Mouse (Mus musculus) cortical plate, adult 2 months (tissue): ENCODE results near the gene Slc6a19. TPM values are rescaled to one million over a fixed set of nuclear protein-coding genes. Genes with fewer than 3 reads are reported as not detected.

Experiments used
- H3K27ac ChIP-seq: fragments of 200-500 bp; 2 replicates; pipeline ENCODE4 v1.5.1; 2012; ENCODE audit warnings: low read length, control low read depth, inconsistent platforms; ENCODE audit not compliant: insufficient read depth
- H3K4me1 ChIP-seq: fragments of 200-500 bp; 2 replicates; pipeline ENCODE4 v1.6.1; 2011; ENCODE audit warnings: low read length; ENCODE audit not compliant: control insufficient read depth, insufficient read depth
- H3K4me3 ChIP-seq: fragments of 200-500 bp; 2 replicates; pipeline ENCODE4 v1.5.1; 2011; ENCODE audit warnings: mild to moderate bottlenecking, low read length, control low read depth; ENCODE audit not compliant: insufficient read depth
- CTCF ChIP-seq: fragments of 200-500 bp; IDR thresholded peaks from 2 replicates; pipeline ENCODE4 v1.5.1; 2011; ENCODE audit warnings: mild to moderate bottlenecking, control low read depth, low read length; ENCODE audit not compliant: insufficient read depth; ENCODE audit errors: extremely low read depth
- POLR2A ChIP-seq: fragments of 200-500 bp; IDR thresholded peaks from 2 replicates; pipeline ENCODE4 v1.6.1; 2011; ENCODE audit warnings: mild to moderate bottlenecking, low read length, control low read depth; ENCODE audit not compliant: insufficient read depth; ENCODE audit errors: extremely low read depth
- polyA plus RNA-seq: library from polyadenylated mRNA; depleted of rRNA; stranded (reverse); fragments of >200 nt; gene quantifications from 2 replicates; pipeline ENCODE4 v1.2.3, GENCODE M21; 2012; rRNA removed

The Slc6a19 gene
- polyA plus RNA-seq, 1 experiment, result 0.79 TPM

DNA sequence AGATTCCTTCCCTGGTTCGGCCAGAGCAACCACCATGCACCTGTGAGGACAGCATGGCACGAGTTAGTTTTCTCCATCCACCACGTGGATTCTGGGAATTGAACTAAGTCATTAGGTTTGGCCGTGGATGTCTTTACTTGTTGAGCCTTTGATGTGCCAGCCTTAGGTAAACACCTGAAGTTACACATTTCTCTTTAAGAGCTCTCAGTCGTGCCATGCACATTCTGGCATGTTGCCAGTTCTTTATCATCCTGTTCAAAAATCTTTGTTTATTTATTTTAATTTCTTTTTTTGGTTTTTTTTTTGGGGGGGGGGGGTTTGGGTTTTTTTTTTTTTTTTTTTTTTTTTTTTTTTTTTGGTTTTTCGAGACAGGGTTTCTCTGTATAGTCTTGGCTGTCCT lies 66.8 kb downstream of the Slc6a19 start:
- H3K4me1 ChIP-seq, result no peaks in the 10 kb centered on the region
- no peak for TF ChIP-seq CTCF
- no peak for TF ChIP-seq POLR2A
- H3K27ac ChIP-seq, result no peak overlapping the region
- no peak overlapping the region for H3K4me3 ChIP-seq

DNA sequence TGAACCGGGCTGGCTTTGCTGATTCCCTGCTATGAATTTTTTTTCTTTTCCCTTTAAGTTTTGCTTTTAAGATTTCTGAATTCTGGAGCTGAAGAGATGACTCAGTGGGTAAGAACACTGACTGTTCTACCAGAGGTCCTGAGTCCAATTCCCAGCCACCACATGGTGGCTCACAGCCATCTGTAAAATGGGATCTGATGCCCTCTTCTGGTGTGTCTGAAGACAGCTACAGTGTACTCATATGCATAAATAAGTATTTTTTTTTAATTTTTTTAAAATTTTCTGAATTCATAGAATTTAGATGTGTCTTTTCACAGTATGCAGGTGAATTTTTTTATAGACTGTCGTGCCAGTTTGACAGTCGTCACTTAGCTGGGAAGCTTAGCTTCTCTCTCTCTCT lies 72.8 kb downstream of the Slc6a19 start:
- no peak overlapping the region for H3K4me3 ChIP-seq
- H3K27ac ChIP-seq, result no peak overlapping the region
- H3K4me1 ChIP-seq, result no peaks in the 10 kb centered on the region
- TF ChIP-seq POLR2A, result no peak
- TF ChIP-seq CTCF, result no peak

Other genes with a start within 250 kb of the Slc6a19 start
- 39.6 and 48.5 TPM in 2 replicates for gene Lpcat1, start 237.7 kb downstream of the Slc6a19 start, polyA plus RNA-seq
- 0.04 and 0.08 TPM in 2 replicates for gene Slc6a3, start 168.1 kb downstream of the Slc6a19 start, polyA plus RNA-seq
- 136 and 147 TPM in 2 replicates for gene Clptm1l, start 100.9 kb downstream of the Slc6a19 start, polyA plus RNA-seq
- gene Tert, start 78.0 kb downstream of the Slc6a19 start, polyA plus RNA-seq, result 3.0 and 3.3 TPM in 2 replicates
- 0.02 TPM in 1 of 2 replicates, not detected in the other for gene Slc6a18, start 26.8 kb downstream of the Slc6a19 start, polyA plus RNA-seq
- gene Slc12a7, start 28.2 kb upstream of the Slc6a19 start, polyA plus RNA-seq, result 5.8 and 6.0 TPM in 2 replicates
- gene Nkd2, start 142.8 kb upstream of the Slc6a19 start, polyA plus RNA-seq, result 3.5 and 4.4 TPM in 2 replicates
- gene Trip13, start 232.9 kb upstream of the Slc6a19 start, polyA plus RNA-seq, result 0.85 and 1.1 TPM in 2 replicates
- 138 and 169 TPM in 2 replicates for gene Brd9, start 232.9 kb upstream of the Slc6a19 start, polyA plus RNA-seq